Mouse (Mus musculus): Measurements from ENCODE around the gene Efna2. TPM values are rescaled to one million over a fixed set of nuclear protein-coding genes. Genes with fewer than 3 reads are reported as not detected.

Gene Efna2
- polyA plus RNA-seq, 1 experiment from 2014 or later = 63.1 TPM

DNA sequence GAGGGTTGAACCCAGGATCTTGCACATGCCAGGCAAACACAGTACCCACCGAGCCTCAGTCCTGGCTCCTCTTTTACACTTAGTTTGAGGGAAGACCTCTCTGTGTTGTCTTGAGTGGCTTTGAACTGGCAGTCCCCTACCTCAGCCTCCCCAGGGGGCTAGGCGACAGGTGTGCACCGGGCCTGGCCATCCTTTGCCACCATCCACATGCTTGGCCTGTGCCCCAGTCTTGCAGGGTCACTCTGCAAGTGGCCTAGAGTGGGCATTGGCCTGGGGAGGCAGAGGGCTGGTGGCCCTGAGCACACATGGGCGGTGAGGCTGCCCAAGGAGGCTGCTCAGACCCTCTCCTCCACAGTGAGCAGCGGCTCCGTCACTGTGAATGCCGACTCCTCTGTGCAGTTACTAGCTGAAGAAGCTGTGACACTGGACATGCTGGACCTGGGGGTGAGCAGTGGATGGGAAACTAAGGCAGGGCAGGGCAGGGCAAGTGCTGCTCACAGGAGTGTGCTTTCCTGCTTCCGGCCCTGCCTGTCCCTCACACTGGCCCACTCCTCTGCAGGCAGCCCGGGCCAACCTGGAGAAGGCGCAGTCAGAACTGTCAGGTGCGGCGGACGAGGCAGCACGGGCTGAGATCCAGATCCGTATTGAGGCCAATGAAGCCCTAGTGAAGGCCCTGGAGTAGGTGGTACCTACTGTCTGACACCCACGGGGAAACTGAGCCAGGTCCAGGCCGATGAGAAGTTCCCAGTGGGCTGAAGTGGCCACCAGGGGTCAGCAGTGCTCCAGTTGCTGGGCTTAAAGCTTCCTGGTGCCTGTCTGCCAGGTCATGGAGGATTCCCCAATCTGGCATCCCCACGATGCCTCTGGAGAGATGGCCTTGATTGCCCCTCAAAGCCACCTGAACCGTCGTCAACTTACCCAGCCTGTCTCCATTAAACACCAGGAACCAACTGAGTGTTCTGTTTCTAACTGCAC lies 34.1 kb upstream of the Efna2 start:
- WGBS = 79% methylated on average over 20 of the region's 20 CpGs
- Histone ChIP-seq H3K4me1 (peaks cover 63% of the 10 kb centered on the region), H3K27ac (0 out of 2 replicates have a peak overlapping the region, but pooled peaks have one; percentile 14)

DNA sequence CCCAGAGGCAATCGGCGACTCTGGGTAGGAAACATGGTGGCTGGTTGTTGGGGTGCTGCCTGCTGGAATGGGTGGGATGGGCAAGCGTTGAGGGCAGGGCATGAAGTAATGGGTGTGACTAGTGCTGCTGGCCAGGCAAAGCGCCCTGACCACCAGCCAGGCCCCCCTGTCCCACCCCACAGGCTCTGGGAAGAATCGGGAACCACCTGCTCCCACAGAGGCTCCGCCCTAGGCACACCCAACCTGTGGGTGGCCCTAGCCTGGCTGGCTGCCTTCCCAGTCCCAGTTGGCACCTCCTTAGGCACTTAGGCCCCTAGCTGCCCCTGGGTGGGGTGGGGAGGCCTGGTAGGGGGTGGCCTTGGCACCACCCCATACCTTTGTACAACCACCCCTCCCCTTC lies 33.4 kb upstream of the Efna2 start:
- H3K36me3 ChIP-seq = peaks cover 57% of the 10 kb centered on the region
- 87% methylated on average over 6 of the region's 6 CpGs for WGBS
- no peaks in the 10 kb centered on the region for H3K9me3 ChIP-seq (replicated peaks)
- H3K4me1 ChIP-seq = peaks cover 59% of the 10 kb centered on the region
- H3K27ac ChIP-seq = no peak overlapping the region
- no peak for DNase-seq (ENCODE audit: low spot score)
- peak overlapping the region; percentile 93; the same call in 1 of the 2 replicates for H3K4me3 ChIP-seq
- H3K27me3 ChIP-seq (ENCODE audit: low read depth, poor library complexity, severe bottlenecking) = no peaks in the 10 kb centered on the region

More for the DNA sequence above, 34.1 kb upstream of the Efna2 start:
- peaks cover 50% of the 10 kb centered on the region for H3K36me3 ChIP-seq
- peak; percentile 81 for DNase-seq (ENCODE audit: low spot score)
- 0 out of 2 replicates have a peak, but pooled peaks cover 6% of the 10 kb centered on the region for H3K27me3 ChIP-seq (ENCODE audit: low read depth, poor library complexity, severe bottlenecking)
- H3K4me3 ChIP-seq = peak overlapping the region; percentile 93
- no peaks in the 10 kb centered on the region for H3K9me3 ChIP-seq (replicated peaks)

DNA sequence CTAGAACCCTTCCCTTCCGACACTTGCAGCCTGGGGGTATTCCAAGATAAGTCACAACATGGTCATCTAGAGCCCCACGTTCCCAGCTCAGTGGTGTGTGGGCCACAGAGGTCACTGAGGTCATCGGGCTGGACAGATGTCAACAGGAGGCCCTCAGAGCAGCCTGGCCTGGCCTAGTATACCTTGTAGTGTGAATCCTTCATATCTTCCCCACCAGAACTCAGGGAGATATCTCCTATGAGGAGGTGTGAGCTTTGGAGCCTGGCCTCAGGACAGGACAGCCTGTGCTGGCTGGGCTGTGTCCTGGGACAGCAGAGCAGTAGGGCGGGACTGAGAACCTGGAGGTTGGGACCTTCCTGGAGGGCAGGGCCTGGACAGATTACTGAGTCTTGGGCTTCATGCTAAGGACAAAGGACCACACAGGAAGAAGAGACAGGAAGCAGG lies 32.7 kb upstream of the Efna2 start:
- peak overlapping the region; percentile 43; the same call in 1 of the 2 replicates for H3K27ac ChIP-seq
- H3K4me3 ChIP-seq = peak overlapping the region; percentile 93

DNA sequence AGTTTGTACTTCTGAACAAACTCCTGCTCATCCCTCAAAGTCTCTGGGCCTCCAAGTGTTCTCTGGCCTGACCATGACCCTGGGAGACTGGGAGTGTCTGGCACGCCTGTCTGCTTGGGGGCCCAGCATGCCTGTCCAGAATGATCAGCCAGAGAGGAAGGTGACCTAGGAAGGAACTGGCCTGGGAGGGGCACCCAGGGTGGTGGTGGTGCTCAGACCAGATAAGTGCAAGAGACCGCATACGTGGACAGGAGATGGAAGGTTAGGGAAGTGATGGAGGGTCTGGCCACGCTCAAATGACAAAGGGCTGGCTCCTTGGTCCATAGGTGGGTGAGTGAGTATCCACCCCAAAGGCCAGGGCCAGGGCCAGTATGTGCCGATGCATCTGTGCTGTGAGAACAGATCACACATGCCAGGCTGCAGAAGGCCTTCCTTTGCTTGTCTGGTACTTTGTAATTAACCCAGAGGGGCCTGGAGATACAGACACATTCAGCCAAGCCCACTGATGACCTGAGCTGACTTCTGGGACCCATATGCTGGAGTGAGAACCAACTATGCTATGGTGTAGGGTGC lies 32.0 kb upstream of the Efna2 start:
- H3K4me1 ChIP-seq = peaks cover 51% of the 10 kb centered on the region
- no peaks in the 10 kb centered on the region for H3K9me3 ChIP-seq (replicated peaks)
- H3K36me3 ChIP-seq = peaks cover 71% of the 10 kb centered on the region
- WGBS = 75% methylated on average over 5 of the region's 5 CpGs
- peak overlapping the region; percentile 93 for H3K4me3 ChIP-seq
- DNase-seq (ENCODE audit: low spot score) = no peak
- peak overlapping the region; percentile 100 for H3K27ac ChIP-seq
- no peaks in the 10 kb centered on the region for H3K27me3 ChIP-seq (ENCODE audit: low read depth, poor library complexity, severe bottlenecking)

More for the DNA sequence above, 32.7 kb upstream of the Efna2 start:
- 77% methylated on average over 4 of the region's 4 CpGs for WGBS
- no peaks in the 10 kb centered on the region for H3K9me3 ChIP-seq (replicated peaks)
- H3K27me3 ChIP-seq (ENCODE audit: low read depth, poor library complexity, severe bottlenecking) = no peaks in the 10 kb centered on the region
- peaks cover 52% of the 10 kb centered on the region for H3K4me1 ChIP-seq
- no peak for DNase-seq (ENCODE audit: low spot score)
- peaks cover 64% of the 10 kb centered on the region for H3K36me3 ChIP-seq

DNA sequence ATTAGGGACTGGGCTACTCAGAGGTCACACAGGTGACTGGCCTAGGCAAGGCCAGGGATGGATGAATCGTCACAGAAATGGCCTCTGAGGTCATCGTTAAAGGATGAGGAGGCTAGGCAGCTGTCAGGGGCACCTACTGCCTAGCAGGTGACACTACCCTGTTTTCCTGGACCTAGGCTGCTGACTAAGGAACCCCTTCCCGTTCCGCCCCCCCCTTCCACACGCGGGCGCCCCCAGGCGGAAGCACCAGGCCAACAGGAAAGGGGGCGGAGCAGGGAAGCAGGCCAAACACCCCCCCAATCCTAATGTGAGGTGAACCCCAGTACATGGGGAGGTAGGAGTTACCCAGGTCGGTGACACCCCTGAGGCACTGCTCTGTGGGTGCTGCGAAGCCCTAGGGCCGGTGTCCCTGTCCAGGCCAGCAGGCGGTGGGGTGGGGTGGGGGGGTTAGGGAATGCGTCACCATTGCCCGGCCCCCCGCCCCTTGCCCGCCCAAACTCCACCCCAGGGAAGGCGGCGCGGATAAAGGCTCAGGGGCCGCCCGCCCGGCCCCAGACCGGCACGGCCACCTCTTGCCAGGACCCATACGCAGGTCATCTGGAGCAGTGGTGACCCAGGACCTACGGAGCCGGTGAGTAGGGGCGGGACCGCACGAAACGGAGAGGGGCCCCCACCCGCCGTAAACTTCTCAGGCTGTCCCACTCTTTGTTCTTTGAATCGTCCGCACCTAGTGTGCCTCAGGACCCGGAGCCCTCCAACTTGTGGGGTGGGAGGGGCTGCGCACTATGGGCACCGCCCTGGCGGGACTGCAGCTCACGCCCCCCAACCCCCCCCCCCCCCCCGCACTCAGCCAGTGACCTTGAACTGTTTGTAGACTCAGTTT lies 31.3 kb upstream of the Efna2 start, which contains the start of gene Midn:
Midn (plus strand) TSS at position 554 of the 883 bp plus-strand sequence.
- 0% methylated on average over 41 of the region's 42 CpGs for WGBS
- Histone ChIP-seq H3K9me3 (replicated peaks) (no peaks in the 10 kb centered on the region), H3K4me1 (peaks cover 53% of the 10 kb centered on the region), H3K27ac (peak within 1 kb of the TSS; percentile 100), H3K4me3 (peak within 1 kb of the TSS; percentile 93), H3K27me3 (ENCODE audit: low read depth, poor library complexity, severe bottlenecking) (no peaks in the 10 kb centered on the region), H3K36me3 (peaks cover 78% of the 10 kb centered on the region)
- peak; percentile 87 for DNase-seq (ENCODE audit: low spot score)

DNA sequence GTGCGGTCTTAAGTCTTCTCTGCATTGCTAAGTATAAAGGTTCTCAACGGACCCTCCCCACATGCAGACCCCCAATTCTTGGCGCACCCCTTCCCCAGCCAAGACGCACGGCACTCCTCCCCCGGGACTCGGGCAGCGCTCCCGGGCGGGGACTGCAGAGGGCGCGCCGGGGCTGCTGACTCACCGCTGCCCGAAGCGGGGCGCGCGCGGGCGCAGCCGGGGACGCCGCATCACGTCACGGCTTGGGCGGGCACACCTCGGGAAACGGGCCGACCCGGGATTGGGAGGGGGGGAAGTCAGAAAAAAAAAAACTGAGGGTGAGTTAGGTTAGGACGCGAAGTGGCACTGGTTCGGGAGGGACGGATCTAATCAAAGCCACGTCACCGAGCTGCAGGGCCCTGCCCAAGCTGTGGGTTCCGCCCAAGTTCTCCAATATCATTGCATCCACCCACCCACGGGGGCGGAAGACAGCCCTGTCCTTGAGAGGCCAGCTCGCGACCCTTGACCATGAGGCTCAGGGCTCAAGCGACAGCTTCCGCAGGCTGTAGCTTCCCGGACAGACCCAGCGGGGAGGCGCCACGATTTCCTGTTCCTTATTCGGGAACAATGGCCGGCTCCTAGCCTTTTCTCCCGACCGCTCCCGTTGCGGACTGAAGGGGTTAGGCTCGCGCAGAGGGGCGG lies 30.5 kb upstream of the Efna2 start:
- WGBS = under 1% methylated on average over 57 of the region's 57 CpGs
- DNase-seq (ENCODE audit: low spot score) = peak; percentile 96
- H3K9me3 ChIP-seq (replicated peaks) = no peaks in the 10 kb centered on the region
- H3K27ac ChIP-seq = peak overlapping the region; percentile 100
- H3K36me3 ChIP-seq = peaks cover 81% of the 10 kb centered on the region
- H3K4me3 ChIP-seq = peak overlapping the region; percentile 93
- H3K27me3 ChIP-seq (ENCODE audit: low read depth, poor library complexity, severe bottlenecking) = no peaks in the 10 kb centered on the region
- H3K4me1 ChIP-seq = peaks cover 54% of the 10 kb centered on the region

DNA sequence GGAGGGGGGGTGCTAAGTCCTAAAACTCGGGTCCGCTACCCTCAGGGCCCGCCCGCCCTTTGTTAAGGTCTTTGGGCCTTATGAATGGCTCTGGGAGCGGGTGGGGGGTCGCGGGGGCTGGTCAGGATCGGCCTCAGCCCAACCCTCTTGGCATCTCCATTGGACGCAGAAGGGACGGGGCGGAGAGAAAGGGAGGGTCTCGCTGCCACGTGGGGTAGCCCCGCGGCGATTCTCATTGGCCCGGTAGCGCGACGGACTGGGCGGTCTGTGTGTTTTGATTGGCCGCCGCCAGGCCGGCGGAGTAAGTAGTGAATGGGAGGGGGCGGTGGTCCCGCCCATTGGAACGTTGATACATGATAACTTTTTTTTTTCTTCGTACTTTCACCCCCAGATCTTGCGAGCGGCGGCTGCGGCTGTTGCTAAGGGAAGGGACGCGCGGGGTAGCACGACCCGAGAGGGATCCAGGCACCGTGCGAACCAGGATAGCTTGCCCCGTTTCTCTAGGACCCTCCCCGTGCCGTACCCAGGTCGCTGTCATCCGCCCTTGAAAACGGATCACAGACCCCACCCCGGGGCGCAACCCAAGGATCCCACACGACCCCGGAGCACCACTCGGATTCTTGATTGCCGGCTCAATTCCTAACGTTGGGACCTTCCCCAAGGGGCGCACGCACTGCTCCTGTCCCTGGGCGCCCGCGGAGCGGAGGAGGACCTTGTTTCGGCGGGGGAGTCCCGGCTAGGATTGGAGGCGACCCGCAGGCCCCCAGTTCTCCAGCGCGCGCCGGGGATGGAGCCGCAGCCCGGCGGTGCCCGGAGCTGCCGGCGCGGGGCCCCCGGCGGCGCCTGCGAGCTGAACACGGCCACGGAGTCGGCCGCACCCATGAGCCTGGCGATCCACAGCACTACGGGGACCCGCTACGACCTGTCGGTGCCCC lies 29.7 kb upstream of the Efna2 start:
- WGBS = under 1% methylated on average over 88 of the region's 88 CpGs
- no peaks in the 10 kb centered on the region for H3K9me3 ChIP-seq (replicated peaks)
- peaks cover 62% of the 10 kb centered on the region for H3K4me1 ChIP-seq
- peaks cover 81% of the 10 kb centered on the region for H3K36me3 ChIP-seq
- peak; percentile 98 for DNase-seq (ENCODE audit: low spot score)
- H3K4me3 ChIP-seq = peak overlapping the region; percentile 93
- H3K27ac ChIP-seq = peak overlapping the region; percentile 100
- H3K27me3 ChIP-seq (ENCODE audit: low read depth, poor library complexity, severe bottlenecking) = no peaks in the 10 kb centered on the region

DNA sequence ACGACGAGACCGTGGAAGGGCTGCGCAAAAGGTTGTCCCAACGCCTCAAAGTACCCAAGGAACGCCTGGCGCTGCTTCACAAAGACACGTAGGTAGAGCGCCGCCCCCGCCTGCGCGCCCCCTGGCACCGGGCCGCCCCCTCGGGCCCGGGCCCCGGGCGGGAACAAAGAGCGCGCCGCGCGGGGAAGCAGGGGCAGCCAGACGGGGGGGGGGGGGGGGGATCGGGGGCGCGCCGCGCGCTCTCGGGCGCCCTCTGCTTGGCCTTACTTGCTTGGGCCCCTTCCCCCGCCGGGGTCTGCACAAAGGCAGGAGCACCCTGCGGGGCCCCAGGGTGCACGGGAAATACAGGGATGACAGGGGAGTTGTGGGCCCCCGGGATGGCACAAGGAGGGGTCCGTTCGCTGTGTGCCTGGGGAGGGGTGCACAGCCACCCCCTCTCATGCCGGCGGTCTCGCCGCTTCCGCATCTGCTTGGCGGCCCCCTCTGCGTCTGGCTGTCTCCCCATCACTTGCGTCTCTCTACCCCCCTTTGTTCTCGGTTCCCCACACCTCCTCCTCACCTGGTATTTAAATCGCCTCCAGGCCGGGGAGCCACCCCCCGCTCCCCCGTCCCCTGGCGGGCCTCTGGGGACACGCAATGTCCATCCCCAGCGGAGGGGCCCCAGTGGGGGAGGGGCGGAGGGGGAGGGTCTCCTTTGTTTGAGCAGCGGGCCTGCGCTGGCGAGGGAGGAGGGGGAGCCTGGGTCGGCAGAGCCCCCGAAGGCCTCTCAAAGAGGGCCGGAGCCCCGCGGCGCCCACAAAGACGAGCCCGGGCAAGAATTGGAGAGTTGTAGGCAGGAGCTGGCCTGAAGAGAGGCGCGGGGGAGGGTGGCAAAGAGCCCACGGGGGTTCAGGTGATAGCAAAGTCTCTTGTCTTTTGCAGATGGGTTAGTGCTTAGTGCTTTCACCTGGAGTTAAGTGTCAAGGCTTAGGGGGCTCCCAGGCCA lies 28.8 kb upstream of the Efna2 start:
- peak overlapping the region; percentile 100 for H3K27ac ChIP-seq
- H3K9me3 ChIP-seq (replicated peaks) = no peaks in the 10 kb centered on the region
- under 1% methylated on average over 65 of the region's 71 CpGs for WGBS
- H3K27me3 ChIP-seq (ENCODE audit: low read depth, poor library complexity, severe bottlenecking) = no peaks in the 10 kb centered on the region
- H3K4me3 ChIP-seq = peak overlapping the region; percentile 93
- H3K36me3 ChIP-seq = peaks cover 81% of the 10 kb centered on the region
- peak; percentile 91 for DNase-seq (ENCODE audit: low spot score)
- H3K4me1 ChIP-seq = peaks cover 64% of the 10 kb centered on the region

DNA sequence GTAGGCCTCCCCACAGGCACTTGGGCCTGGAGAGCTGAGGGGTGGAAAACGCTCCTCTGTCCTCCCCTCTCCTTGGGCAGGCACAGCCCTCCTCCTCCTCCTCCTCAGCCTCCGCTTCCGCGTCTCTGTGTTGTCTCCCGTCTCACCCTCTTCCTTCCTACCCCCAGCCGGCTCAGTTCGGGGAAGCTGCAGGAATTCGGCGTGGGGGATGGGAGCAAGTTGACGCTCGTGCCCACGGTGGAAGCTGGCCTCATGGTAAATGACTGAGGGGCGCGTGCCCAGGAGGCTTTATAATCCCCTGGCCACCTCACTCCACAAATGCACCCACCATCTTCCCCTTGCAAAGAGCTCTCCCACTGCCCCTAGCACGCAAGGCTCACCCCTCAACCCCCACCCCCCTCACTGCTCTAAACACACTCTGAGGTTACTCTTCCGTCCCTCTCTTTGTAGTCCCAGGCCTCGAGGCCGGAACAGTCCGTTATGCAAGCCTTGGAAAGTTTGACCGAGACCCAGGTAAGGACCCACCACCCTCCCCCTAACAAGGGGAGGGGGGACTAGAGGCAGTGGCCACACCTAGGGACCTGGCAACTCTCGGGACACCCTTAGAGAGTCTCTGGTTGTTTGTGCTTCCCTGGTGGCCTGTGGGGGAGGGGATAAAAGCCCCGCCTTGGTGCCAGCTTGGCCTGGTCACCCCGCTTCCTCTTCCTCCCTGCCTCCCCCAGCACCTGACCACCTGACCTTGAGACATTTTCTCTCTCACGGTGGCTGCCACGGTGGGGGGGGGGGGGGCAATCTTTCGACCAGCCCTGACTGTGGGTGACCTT lies 27.9 kb upstream of the Efna2 start:
- H3K9me3 ChIP-seq (replicated peaks) = no peaks in the 10 kb centered on the region
- H3K4me1 ChIP-seq = peaks cover 65% of the 10 kb centered on the region
- peak; percentile 73 for DNase-seq (ENCODE audit: low spot score)
- H3K4me3 ChIP-seq = peak overlapping the region; percentile 93
- 1% methylated on average over 26 of the region's 26 CpGs for WGBS
- H3K27ac ChIP-seq = peak overlapping the region; percentile 100
- no peaks in the 10 kb centered on the region for H3K27me3 ChIP-seq (ENCODE audit: low read depth, poor library complexity, severe bottlenecking)
- H3K36me3 ChIP-seq = peaks cover 81% of the 10 kb centered on the region
